In genomic region chr8:124088092-124088613, GRCm38 (mm10) we compare ENCODE assay signal across 17 mouse cellular contexts.
DNase-seq lines count a peak whose midpoint lies in the region; ATAC-seq and TF ChIP-seq lines count a peak whose summit lies in the region.
"Had no signal": no experiment of that assay in that cellular context is flagged by ENCODE, and none has a peak within 500 bp of the region (broad histone marks: within the 10 kb centered on the region; RNA-seq: fewer than 3 reads in every experiment).

No protein-coding gene starts in this region.

- WGBS in heart, embryonic 10.5 days = 51% methylated on average over 11 of the region's 11 CpGs
- WGBS in heart, adult 2 months = 79% methylated on average over 11 of the region's 11 CpGs
- WGBS in embryonic facial prominence, embryonic 14.5 days = 43% methylated on average over 11 of the region's 11 CpGs
- 40% methylated on average over 11 of the region's 11 CpGs for WGBS in stomach, postnatal 0 days
- WGBS in neural tube, embryonic 15.5 days = 56% methylated on average over 11 of the region's 11 CpGs

- H3K79me2 ChIP-seq in heart, adult 2 months (replicated peaks; ENCODE audit: control insufficient read depth, insufficient read depth, low read length) = no peaks in the 10 kb centered on the region

- H3K27ac ChIP-seq in heart, embryonic 10.5 days = 0 out of 2 replicates have a peak overlapping the region, but pooled peaks have one; percentile 19
- no peak overlapping the region for H3K27ac ChIP-seq in heart, adult 2 months
- 0 out of 2 replicates have a peak overlapping the region, but pooled peaks have one; percentile 8 for H3K27ac ChIP-seq in embryonic facial prominence, embryonic 14.5 days (replicated peaks; ENCODE audit: low read depth, low read length)
- peak overlapping the region; percentile 79 for H3K27ac ChIP-seq in stomach, postnatal 0 days (replicated peaks)
- H3K27ac ChIP-seq in neural tube, embryonic 15.5 days (replicated peaks) = no peak overlapping the region
- H3K27ac ChIP-seq: gastrocnemius, adult 2 months; neural tube, embryonic 12.5 days had no signal

- peaks cover 21% of the 10 kb centered on the region for H3K27me3 ChIP-seq in heart, embryonic 10.5 days (ENCODE audit: insufficient read depth, poor library complexity, severe bottlenecking)
- no peaks in the 10 kb centered on the region for H3K27me3 ChIP-seq in heart, adult 2 months (ENCODE audit: control insufficient read depth, insufficient read depth, low read length)
- peaks cover 20% of the 10 kb centered on the region for H3K27me3 ChIP-seq in E14TG2a.4 (ENCODE audit: insufficient read depth, low read length)
- H3K27me3 ChIP-seq in embryonic facial prominence, embryonic 14.5 days (replicated peaks; ENCODE audit: control insufficient read depth, insufficient read depth, low read length) = no peaks in the 10 kb centered on the region
- no peaks in the 10 kb centered on the region for H3K27me3 ChIP-seq in stomach, postnatal 0 days (ENCODE audit: control insufficient read depth, insufficient read depth, low read length)
- H3K27me3 ChIP-seq in neural tube, embryonic 15.5 days (replicated peaks) = no peaks in the 10 kb centered on the region
- H3K27me3 ChIP-seq: neural tube, embryonic 12.5 days had no signal

- H3K9ac ChIP-seq in heart, adult 2 months (ENCODE audit: low read depth, low read length) = no peak overlapping the region
- no peak overlapping the region for H3K9ac ChIP-seq in embryonic facial prominence, embryonic 14.5 days (ENCODE audit: low read depth, low read length)
- no peak overlapping the region for H3K9ac ChIP-seq in stomach, postnatal 0 days (ENCODE audit: low read length)
- no peak overlapping the region for H3K9ac ChIP-seq in neural tube, embryonic 15.5 days (replicated peaks)
- H3K9ac ChIP-seq: neural tube, embryonic 12.5 days had no signal

- no peaks in the 10 kb centered on the region for H3K36me3 ChIP-seq in heart, embryonic 10.5 days
- H3K36me3 ChIP-seq in heart, adult 2 months (ENCODE audit: control insufficient read depth, insufficient read depth, low read length) = no peaks in the 10 kb centered on the region
- no peaks in the 10 kb centered on the region for H3K36me3 ChIP-seq in E14TG2a.4 (ENCODE audit: insufficient read depth, low read length)
- H3K36me3 ChIP-seq in embryonic facial prominence, embryonic 14.5 days (ENCODE audit: control insufficient read depth, insufficient read depth, low read length) = no peaks in the 10 kb centered on the region
- H3K36me3 ChIP-seq in stomach, postnatal 0 days (ENCODE audit: control insufficient read depth, insufficient read depth, low read length) = no peaks in the 10 kb centered on the region
- no peaks in the 10 kb centered on the region for H3K36me3 ChIP-seq in neural tube, embryonic 15.5 days
- H3K36me3 ChIP-seq: neural tube, embryonic 12.5 days had no signal

- TF ChIP-seq CTCF in heart, adult 2 months (IDR thresholded peaks at IDR 0.05) = no peak
- TF ChIP-seq CTCF in E14TG2a.4 (conservative IDR thresholded peaks at IDR 0.05; ENCODE audit: low read length) = no peak
- TF ChIP-seq CTCF in stomach, postnatal 0 days (IDR thresholded peaks at IDR 0.05; ENCODE audit: low read depth) = no peak

- TF ChIP-seq EP300 in heart, adult 2 months (IDR thresholded peaks at IDR 0.05; ENCODE audit: insufficient read depth, low read depth, low read length) = no peak
- no peak for TF ChIP-seq EP300 in stomach, postnatal 0 days (optimal IDR thresholded peaks at IDR 0.05)

- intact Hi-C loops in heart, adult 2 months (cut with DNase I) = no loop called here

- no peaks in the 10 kb centered on the region for H3K9me3 ChIP-seq in heart, embryonic 10.5 days
- H3K9me3 ChIP-seq in E14TG2a.4 (ENCODE audit: low read length) = peaks cover 10% of the 10 kb centered on the region
- no peaks in the 10 kb centered on the region for H3K9me3 ChIP-seq in embryonic facial prominence, embryonic 14.5 days (ENCODE audit: control insufficient read depth, low read length)
- no peaks in the 10 kb centered on the region for H3K9me3 ChIP-seq in stomach, postnatal 0 days (ENCODE audit: control insufficient read depth, low read length)
- no peaks in the 10 kb centered on the region for H3K9me3 ChIP-seq in neural tube, embryonic 15.5 days (replicated peaks)
- H3K9me3 ChIP-seq: neural tube, embryonic 12.5 days had no signal

- ATAC-seq in embryonic facial prominence, embryonic 14.5 days (ENCODE audit: low read depth) = peak; percentile 74
- peak; percentile 79 for ATAC-seq in stomach, postnatal 0 days (ENCODE audit: low FRiP score, low TSS enrichment)
- no peak for ATAC-seq in neural tube, embryonic 15.5 days (ENCODE audit: low FRiP score)
- no peak for ATAC-seq in frontal cortex, adult (ENCODE audit: low TSS enrichment)
- ATAC-seq: forebrain, embryonic 16.5 days had no signal

- no peak for TF ChIP-seq POLR2A in heart, adult 2 months (IDR thresholded peaks at IDR 0.05; ENCODE audit: insufficient read depth, low read depth, low read length)

- H3K4me2 ChIP-seq in embryonic facial prominence, embryonic 14.5 days (ENCODE audit: low read depth, low read length) = no peak overlapping the region
- no peak overlapping the region for H3K4me2 ChIP-seq in stomach, postnatal 0 days (replicated peaks; ENCODE audit: low read depth)
- no peak overlapping the region for H3K4me2 ChIP-seq in neural tube, embryonic 15.5 days
- H3K4me2 ChIP-seq: neural tube, embryonic 12.5 days had no signal

- H3K4me3 ChIP-seq in heart, embryonic 10.5 days = no peak overlapping the region
- no peak overlapping the region for H3K4me3 ChIP-seq in heart, adult 2 months
- 0 out of 2 replicates have a peak overlapping the region, but pooled peaks have one; percentile 26 for H3K4me3 ChIP-seq in E14TG2a.4 (replicated peaks; ENCODE audit: low read length)
- no peak overlapping the region for H3K4me3 ChIP-seq in embryonic facial prominence, embryonic 14.5 days (ENCODE audit: low read depth, low read length)
- no peak overlapping the region for H3K4me3 ChIP-seq in stomach, postnatal 0 days (ENCODE audit: low read depth, low read length)
- no peak overlapping the region for H3K4me3 ChIP-seq in neural tube, embryonic 15.5 days (replicated peaks)
- H3K4me3 ChIP-seq: gastrocnemius, adult 2 months; neural tube, embryonic 12.5 days had no signal

- DNase-seq in heart, embryonic 10.5 days (ENCODE audit: low spot score) = no peak
- no peak for DNase-seq in heart, adult 2 months
- peak; percentile 63 for DNase-seq in embryonic facial prominence, embryonic 14.5 days (ENCODE audit: low spot score)
- DNase-seq in stomach, postnatal 0 days (ENCODE audit: low spot score) = peak; percentile 51
- no peak for DNase-seq in layer of hippocampus, postnatal 25 days (ENCODE audit: extremely low spot score in 1 of 2, low spot score in 1 of 2)
- DNase-seq: adrenal gland, postnatal 10 days; cerebellum, adult 2 months; gastrocnemius, adult 2 months; heart, postnatal 36 days; liver; lung, adult 18-20 months; thymus, postnatal 4 days had no signal

- peaks cover 13% of the 10 kb centered on the region for H3K4me1 ChIP-seq in heart, embryonic 10.5 days
- no peaks in the 10 kb centered on the region for H3K4me1 ChIP-seq in heart, adult 2 months (ENCODE audit: control insufficient read depth, insufficient read depth, low read length)
- peaks cover 40% of the 10 kb centered on the region for H3K4me1 ChIP-seq in E14TG2a.4 (replicated peaks; ENCODE audit: low read depth, low read length)
- H3K4me1 ChIP-seq in embryonic facial prominence, embryonic 14.5 days (ENCODE audit: control insufficient read depth, insufficient read depth, low read length) = no peaks in the 10 kb centered on the region
- no peaks in the 10 kb centered on the region for H3K4me1 ChIP-seq in stomach, postnatal 0 days (replicated peaks; ENCODE audit: control insufficient read depth, insufficient read depth)
- no peaks in the 10 kb centered on the region for H3K4me1 ChIP-seq in neural tube, embryonic 15.5 days
- H3K4me1 ChIP-seq: neural tube, embryonic 12.5 days had no signal

Comparison
In these comparisons a context has a peak if more than half of its experiments do, and no peak if none do; other contexts are left out.
1. H3K27ac ChIP-seq: peak in heart, embryonic 10.5 days (single experiment), embryonic facial prominence, embryonic 14.5 days (single experiment) and stomach, postnatal 0 days (single experiment); none in heart, adult 2 months (single experiment) and neural tube, embryonic 15.5 days (single experiment).
2. DNase-seq: peak in embryonic facial prominence, embryonic 14.5 days (single experiment) and stomach, postnatal 0 days (single experiment); none in heart, embryonic 10.5 days (single experiment), heart, adult 2 months (0 of 2) and layer of hippocampus, postnatal 25 days (0 of 2).
3. ATAC-seq: peak in embryonic facial prominence, embryonic 14.5 days (single experiment) and stomach, postnatal 0 days (single experiment); none in neural tube, embryonic 15.5 days (single experiment) and frontal cortex, adult (single experiment).